Mouse (Mus musculus) brain, embryonic 14.5 days (tissue): Measurements from ENCODE around the gene Tuft1.

ENCODE experiments used
- CTCF ChIP-seq: fragments of 200-500 bp; IDR thresholded peaks from 2 replicates; pipeline ENCODE4 v1.5.1; 2012; ENCODE audit warnings: inconsistent platforms, mild to moderate bottlenecking, moderate library complexity, borderline replicate concordance; ENCODE audit not compliant: insufficient read depth, insufficient read length; ENCODE audit errors: extremely low read depth
- POLR2A ChIP-seq: fragments of 200-500 bp; IDR thresholded peaks from 2 replicates; pipeline ENCODE4 v1.6.1; 2012; ENCODE audit warnings: mild to moderate bottlenecking, inconsistent platforms, borderline replicate concordance; ENCODE audit not compliant: poor library complexity, insufficient read depth, insufficient read length, severe bottlenecking; ENCODE audit errors: extremely low read depth

DNA sequence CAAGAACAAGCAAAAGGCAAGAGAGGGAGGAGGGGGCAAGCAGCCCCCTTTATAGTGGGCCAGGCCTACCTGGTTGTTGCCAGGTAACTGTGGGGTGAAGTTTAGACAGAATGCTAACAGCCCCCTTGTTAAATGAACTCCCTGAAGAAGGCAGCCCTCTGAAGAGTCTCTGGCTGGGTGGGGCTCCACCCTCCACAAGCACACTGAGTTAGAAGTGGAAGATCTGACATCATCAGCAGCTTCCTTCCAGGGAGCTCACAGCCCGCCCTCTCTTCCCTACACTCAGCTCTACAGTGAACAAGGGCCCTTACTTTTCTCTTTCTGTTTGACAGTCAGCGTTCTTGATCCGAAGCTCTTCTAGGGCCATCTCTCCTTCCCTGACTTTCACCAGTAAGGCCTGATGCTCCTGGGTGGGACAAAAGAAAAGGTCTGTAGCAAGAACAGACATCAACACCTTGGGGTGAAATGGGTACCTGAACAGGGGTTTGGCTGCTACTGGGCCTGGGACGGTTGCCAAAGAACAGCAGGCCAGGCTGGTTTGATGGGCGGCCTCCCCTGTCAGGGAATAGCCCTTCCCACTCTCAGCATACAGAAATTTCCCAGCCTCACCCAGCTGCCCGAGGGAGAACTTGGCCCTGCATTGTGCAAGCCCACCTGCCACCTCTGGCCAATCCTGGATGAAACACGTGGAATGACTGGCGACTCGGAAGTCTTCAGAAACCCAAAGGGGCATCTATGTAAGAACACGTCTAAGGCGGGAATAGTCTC, 36.7 kb downstream of the Tuft1 start:
- TF ChIP-seq CTCF (no peak), POLR2A (no peak)
